Mouse (Mus musculus): Measurements from ENCODE around the gene Slc35a2.

DNA sequence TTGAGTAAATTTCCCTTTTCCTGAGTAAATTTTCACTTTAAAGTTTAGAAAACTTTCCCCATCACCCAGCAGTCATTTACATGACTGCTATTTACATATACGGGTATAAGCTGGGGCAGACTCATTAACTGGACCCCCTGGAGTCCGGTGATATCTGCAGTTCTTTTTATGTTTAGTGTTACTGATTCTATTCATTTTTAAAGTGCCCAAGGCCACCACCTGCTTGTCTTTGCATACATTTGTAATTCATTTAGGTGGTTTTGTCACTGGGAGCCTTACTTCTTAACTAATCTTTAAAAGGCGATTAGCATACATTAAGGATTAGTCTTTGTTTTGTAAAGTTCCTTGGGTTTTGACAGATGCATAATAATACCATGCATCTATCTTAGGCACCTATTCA, 14.0 kb upstream of the Slc35a2 start:
- no peak for TF ChIP-seq CTCF (IDR thresholded peaks at IDR 0.05; ENCODE audit: low read depth)
- no peak for TF ChIP-seq EP300 (IDR thresholded peaks at IDR 0.05; ENCODE audit: low read depth)

All from liver, embryonic 14.5 days (tissue).